Mouse (Mus musculus): Measurements from ENCODE around the gene Gtsf1.

The Gtsf1 gene

DNA sequence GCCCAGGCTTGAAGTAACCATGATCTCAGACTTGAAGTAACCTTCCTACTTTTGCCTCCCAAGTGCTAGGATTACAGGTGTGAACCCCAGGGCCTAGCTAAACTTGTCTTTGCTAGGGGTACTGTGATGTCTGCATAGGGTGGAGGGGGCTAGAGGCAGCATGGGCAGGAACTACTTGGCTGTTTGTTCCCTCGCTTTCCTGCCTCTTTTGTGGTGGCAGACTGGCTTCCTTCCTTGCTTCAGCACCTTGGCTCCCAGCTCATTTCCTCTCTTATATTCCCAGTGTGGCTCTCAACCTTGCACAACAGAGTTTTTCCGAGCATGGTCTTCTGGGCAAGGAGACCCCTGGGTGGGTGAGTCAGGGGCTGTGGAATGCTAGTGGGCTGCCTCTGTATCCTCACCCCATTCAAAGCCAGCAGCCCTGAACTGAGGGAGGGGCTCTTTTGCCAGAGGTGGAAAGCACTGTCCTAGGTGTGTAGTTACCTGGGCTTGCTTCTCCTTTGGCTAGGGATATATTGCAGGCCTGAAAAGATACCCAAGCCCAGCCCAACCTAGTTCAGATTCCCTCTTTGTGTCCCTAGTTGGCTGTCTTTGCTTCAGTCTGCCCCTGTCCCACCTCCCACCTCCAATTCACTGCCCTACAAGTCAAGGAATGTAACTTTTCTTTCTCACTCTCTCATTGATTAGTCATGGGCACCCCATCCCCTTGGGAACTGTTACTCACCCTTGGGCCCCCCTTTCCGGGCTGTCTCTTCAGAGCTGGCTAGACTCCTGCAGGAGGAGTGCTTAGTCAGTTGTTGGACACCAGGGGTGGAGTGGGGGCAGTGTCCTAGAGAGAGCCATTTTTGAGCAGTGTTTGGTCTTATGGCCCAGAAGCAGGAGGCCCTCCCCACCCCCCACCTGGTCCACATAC is 52.3 kb downstream of the Gtsf1 start:
- no peak for DNase-seq (ENCODE audit: low spot score in 2 of 2)

- DNase-seq (ENCODE audit: low spot score in 2 of 2), result peak in 1 of 2 experiments; percentile 42
Measured at GRCm38 (mm10) chr15:103376837-103377269, 53.4 kb downstream of the Gtsf1 start.

DNA sequence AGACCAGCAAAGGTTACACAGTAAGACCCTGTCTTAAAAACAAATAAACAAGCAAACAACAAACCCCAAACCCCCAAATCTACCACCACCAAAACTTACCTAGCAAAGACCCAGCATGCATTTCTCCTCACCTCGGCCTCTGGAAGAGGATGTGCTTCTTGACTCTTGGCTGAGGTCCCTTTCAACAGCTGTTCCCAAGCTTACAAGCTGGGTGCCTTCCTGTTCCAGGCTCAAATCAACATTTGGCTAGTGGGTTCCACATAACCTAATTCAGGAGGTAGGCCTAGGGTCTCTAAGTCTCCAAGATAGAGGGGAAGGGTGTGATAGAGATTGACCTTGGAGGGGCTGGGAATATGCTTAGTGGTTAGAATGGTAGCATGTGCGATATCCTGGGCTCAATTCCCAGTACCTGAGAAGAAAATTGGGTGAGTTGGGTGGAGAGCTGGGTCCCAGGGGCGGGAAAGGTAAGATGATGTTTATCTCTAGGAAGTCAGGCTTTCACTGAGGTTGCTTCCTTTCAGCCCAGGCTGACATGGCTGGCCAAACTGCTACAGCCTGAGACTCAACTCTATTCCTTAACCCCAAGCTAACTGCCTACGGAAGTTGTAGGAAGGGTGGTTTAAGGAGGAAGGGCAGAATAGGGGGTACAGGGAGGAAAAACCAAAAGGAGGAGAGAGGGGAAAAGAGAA is 55.0 kb downstream of the Gtsf1 start:
- no peak for DNase-seq (ENCODE audit: low spot score in 2 of 2)

DNA sequence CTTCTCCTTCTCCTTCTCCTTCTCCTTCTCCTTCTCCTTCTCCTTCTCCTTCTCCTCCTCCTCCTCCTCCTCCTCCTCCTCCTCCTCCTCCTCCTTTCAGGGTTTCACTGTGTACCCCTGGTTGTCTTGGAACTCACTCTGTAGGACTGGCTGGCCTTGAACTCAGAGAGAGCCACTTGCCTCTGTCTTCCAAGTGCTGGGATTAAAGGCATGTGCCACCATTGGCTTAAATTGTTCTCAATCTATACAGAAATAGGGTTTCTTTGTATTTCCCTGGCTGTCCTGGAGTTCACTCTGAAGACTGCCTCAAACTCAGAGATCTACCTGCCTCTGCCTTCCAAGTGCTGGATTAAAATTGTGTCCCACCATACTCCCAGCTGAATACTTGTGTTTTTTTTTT is 57.8 kb downstream of the Gtsf1 start:
- DNase-seq (ENCODE audit: low spot score in 2 of 2), result no peak

- no peak for DNase-seq (ENCODE audit: low spot score in 2 of 2)
Measured at GRCm38 (mm10) chr15:103371741-103372140, 58.5 kb downstream of the Gtsf1 start.

GRCm38 (mm10) chr15:103371208-103371607 is 59.1 kb downstream of the Gtsf1 start:
- no peak for DNase-seq (ENCODE audit: low spot score in 2 of 2)

- no peak for DNase-seq (ENCODE audit: low spot score in 2 of 2)
Measured at GRCm38 (mm10) chr15:103370462-103370861, 59.8 kb downstream of the Gtsf1 start.

GRCm38 (mm10) chr15:103369123-103369522 is 61.1 kb downstream of the Gtsf1 start:
- DNase-seq (ENCODE audit: low spot score in 2 of 2), result no peak

DNA sequence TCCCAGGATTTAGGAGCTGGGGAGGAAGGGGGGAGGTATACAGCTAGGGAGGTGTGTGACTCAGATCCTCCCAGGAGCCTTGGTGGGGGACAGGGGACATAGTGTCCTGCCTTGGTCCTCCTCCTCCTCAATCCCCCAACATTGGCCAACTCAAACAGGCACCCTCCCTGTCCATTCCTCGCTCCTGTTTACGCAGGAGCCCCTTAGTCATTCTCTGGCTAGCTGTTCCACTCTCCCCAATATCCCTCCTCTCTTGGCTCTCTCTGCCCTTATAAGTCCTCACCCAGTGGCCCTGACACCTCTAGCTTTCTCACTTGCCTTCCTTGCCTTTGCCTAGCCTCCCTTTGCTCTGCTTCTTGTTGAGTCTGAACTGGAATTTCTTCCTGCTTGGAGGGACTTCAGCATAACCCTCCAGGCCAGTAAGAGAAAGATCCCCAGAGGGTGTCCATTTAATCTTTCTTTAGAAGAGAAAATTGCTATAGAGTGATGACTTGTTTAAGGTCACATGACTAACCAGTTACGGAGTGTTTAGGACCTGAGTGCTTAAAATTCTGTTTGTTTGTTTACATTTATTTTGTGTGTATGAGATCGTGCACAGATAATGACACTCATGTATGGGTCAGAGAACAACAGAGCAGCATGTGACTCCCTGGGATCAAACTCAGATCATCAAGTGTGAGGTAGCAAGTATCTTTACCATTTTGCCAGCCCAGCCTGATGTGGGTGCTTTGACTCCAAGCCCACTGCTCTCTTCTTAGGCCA is 61.9 kb downstream of the Gtsf1 start:
- no peak for DNase-seq (ENCODE audit: low spot score in 2 of 2)

GRCm38 (mm10) chr15:103366376-103367149 is 63.7 kb downstream of the Gtsf1 start, which contains the start of gene Itga5:
TSS of gene Itga5 (minus strand) at chr15:103366763.
- peak; percentile 79 to 82 for DNase-seq (ENCODE audit: low spot score in 2 of 2)

- DNase-seq (ENCODE audit: low spot score in 2 of 2), result no peak
Measured at GRCm38 (mm10) chr15:103365471-103366375, 64.5 kb downstream of the Gtsf1 start.

- DNase-seq (ENCODE audit: low spot score in 2 of 2), result no peak
Measured at GRCm38 (mm10) chr15:103364761-103365160, 65.5 kb downstream of the Gtsf1 start.

- no peak for DNase-seq (ENCODE audit: low spot score in 2 of 2)
Measured at GRCm38 (mm10) chr15:103363809-103364208, 66.5 kb downstream of the Gtsf1 start.

GRCm38 (mm10) chr15:103362950-103363349 is 67.3 kb downstream of the Gtsf1 start:
- DNase-seq (ENCODE audit: low spot score in 2 of 2), result no peak

DNA sequence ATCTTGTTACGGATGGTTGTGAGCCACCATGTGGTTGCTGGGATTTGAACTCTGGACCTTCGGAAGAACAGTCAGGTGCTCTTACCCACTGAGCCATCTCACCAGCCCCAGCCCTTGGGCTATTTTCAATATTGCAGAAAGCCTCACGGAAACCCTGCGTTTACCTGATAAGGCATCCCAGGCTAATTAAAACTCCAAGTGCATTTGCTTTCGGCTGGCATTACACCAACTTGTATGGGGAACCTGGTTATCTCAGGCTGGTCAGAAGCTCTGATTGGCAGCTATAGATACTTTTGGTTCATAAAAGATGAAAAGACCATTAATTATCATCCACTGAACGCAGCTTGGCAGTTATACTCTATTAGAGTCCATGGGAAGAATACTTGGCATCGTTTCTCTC is 67.9 kb downstream of the Gtsf1 start:
- no peak for DNase-seq (ENCODE audit: low spot score in 2 of 2)

DNA sequence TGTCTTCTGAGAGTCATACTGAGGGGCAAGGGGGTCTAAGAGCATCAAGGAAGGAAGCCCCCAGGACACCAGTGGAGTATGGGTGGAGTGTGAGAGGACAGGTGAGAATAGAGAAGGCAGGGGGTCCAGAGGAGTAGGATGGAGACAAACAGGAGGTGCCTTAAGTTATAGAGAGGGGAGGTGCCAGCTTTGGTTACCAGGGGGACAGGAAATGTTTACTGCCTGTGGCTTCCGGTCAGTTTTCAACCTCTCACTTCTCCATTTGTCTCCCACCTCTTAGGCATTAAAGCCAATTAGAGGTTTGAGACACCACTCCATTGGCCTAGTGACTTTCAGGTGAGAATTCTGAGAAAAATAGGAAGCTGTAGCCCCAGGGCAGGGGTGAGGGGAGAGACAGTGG is 69.0 kb downstream of the Gtsf1 start:
- DNase-seq (ENCODE audit: low spot score in 2 of 2), result no peak

DNA sequence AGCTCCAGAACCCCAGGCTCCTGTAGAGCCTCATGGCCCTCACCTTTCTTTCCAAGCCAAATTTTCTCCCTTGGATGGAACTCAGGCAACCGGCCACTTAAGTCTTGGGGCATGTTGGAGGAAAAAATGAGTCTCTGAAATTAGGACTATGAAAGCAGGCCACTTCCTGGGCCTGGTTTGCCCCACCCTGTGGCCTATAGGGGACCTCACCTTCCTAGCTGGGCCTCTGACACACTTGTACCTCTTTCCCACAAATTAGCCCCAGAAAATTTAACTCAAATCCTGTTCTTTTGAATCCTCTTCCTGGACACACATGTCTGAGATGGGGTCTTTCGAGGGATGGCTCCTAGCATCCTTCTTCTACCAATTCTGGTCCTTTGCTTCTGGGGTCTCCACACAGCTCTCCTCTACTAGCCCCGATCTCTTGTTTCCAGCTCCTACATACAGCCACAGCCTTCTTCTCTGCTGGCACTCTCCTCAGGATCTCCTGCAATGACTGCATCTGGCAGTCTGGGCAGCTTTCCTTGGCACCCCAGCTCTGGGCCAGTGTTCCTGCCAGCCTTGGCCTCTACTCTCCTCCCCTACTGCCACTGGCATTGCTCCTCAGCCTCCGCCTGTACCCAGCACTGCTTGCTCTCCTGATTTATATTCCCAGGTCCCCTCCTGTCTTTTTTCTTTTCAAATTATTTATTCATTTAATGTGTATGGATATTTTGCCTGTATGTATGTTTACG is 70.2 kb downstream of the Gtsf1 start:
- DNase-seq (ENCODE audit: low spot score in 2 of 2), result peak in 1 of 2 experiments; percentile 55

- DNase-seq (ENCODE audit: low spot score in 2 of 2), result no peak
Measured at GRCm38 (mm10) chr15:103359122-103359510, 71.2 kb downstream of the Gtsf1 start.

DNA sequence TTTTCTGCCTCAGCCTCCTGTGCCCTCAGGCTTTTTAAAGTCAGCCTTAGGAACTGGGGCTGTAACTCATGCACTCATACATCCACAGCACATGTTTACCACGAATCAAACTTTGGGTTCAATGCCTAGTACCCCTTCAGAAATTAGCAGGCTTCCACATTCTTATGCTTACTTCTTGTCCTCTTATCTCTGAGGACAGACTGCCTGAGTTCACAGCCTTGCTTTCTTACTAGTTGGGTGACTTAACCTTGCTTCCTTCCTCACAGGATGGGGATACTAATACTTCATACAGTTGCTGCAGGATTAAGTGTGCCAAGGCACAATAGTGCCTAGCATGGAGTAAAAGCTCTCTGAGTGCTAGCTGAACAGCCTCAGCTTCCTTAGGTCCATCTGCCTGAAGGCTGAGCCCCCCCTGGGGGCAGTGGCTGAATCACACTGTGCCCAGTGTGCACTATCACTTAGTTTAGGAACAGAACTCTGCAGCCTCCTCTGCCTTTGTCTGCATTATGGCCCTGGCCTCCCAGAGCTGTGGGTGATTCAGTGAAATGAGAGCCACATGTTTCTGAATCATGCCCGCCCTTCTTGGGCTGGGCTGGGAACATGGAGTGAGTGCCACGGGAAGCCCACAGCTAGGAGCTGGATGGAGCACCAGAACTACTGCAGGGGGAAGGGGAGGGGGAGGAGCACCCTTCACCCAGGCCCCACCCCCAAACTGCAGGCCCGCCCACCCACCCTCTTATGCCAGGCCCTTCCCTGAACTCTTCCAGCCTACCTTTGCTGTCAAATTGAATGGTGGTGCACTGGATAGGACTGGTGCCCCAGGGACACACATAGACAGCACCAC is 71.8 kb downstream of the Gtsf1 start:
- no peak for DNase-seq (ENCODE audit: low spot score in 2 of 2)
